Mouse (Mus musculus): ENCODE data around the gene 3110009E18Rik. TPM values are rescaled to one million over a fixed set of nuclear protein-coding genes. Genes with fewer than 3 reads are reported as not detected.

Gene 3110009E18Rik
- total RNA-seq, 2 experiments from 2014 or later = 5.4 to 5.5 TPM

GRCm38 (mm10) chr1:120189206-120189605 lies 68.2 kb downstream of the 3110009E18Rik start:
- no peak for DNase-seq
- intact Hi-C loops (cut with DNase I) = no loop called here

GRCm38 (mm10) chr1:120190300-120190699 lies 69.3 kb downstream of the 3110009E18Rik start:
- intact Hi-C loops (cut with DNase I) = loop anchor here (10.0 kb wide), 1 partner anchor 275 kb away; no protein-coding TSS in a partner anchor
- DNase-seq = no peak

- intact Hi-C loops (cut with DNase I) = loop anchor here (10.0 kb wide), 1 partner anchor 274 kb away; no protein-coding TSS in a partner anchor
These were observed 70.0 kb downstream of the 3110009E18Rik start for GRCm38 (mm10) chr1:120190946-120191345.

GRCm38 (mm10) chr1:120192321-120192720 lies 71.3 kb downstream of the 3110009E18Rik start:
- DNase-seq = no peak
- intact Hi-C loops (cut with DNase I) = loop anchor here (10.0 kb wide), 1 partner anchor 272 kb away; no protein-coding TSS in a partner anchor

More at GRCm38 (mm10) chr1:120190946-120191345, 70.0 kb downstream of the 3110009E18Rik start:
- DNase-seq = no peak

DNA sequence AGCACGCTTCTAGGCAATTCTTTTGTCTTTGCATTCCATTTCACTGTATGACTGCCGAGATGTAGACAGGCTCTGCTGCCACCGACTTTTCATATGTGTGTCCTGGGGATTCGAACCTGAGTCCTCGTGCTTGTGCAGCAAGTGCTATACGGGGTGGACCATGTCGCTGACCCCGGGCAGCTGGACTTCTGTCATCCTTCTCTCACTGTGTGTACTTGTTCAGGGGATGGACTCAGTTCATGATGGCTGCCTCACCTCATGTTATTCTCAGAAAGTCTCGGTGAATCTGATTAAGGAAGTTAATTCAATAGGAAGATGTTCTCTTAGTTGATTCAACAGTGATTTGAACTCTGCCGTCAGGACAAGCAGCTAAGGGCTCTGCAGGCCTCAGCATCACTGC lies 72.6 kb downstream of the 3110009E18Rik start:
- intact Hi-C loops (cut with DNase I) = loop anchor here (10.0 kb wide), 1 partner anchor 271 kb away; no protein-coding TSS in a partner anchor

DNA sequence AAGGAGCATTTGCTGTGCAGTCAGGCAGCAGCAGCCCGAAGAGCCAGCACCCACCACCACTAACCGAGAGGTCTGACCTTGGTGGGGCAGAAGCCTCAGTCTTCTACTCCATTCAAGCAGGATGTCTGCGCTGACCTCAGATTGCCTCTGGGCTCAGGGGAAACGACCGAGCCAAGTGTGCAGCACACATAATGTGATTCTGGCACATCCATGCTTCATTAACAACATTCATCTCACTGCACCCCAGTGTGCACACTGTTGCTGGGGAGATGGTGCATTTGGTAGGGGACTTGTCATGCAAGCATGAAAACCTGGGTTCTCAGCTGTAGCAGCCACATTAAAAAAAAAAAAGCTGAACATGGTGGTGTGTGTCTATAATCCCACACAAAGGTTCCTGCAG lies 75.0 kb downstream of the 3110009E18Rik start:
- DNase-seq = no peak
- intact Hi-C loops (cut with DNase I) = loop anchor here (5.0 to 10.0 kb wide), 3 partner anchors 91 to 269 kb away; no protein-coding TSS in a partner anchor

More for the DNA sequence above, 72.6 kb downstream of the 3110009E18Rik start:
- no peak for DNase-seq

DNA sequence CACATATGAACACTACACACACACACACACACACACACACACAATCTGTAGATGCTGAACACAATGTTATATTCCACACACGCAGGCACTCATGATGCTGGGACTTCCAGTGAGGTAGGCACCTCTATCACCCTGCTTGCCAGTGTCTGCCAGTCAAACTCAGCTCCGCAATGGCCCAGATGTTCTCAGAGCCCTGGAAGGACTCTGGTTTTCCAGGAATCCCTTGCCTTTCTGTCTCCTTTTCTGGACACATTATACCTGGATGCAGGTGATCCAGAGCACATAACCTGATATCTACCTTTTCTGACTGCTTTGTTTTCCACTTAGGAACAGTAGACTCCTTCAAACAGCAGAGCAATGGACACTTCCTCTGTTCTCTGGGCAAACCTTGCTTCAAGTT lies 75.7 kb downstream of the 3110009E18Rik start:
- no peak for DNase-seq
- intact Hi-C loops (cut with DNase I) = loop anchor here (1.0 to 10.0 kb wide), 4 partner anchors 91 to 354 kb away; no protein-coding TSS in a partner anchor

- DNase-seq = peak; percentile 76 to 84
These were observed 76.2 kb downstream of the 3110009E18Rik start for GRCm38 (mm10) chr1:120197189-120197588.

DNA sequence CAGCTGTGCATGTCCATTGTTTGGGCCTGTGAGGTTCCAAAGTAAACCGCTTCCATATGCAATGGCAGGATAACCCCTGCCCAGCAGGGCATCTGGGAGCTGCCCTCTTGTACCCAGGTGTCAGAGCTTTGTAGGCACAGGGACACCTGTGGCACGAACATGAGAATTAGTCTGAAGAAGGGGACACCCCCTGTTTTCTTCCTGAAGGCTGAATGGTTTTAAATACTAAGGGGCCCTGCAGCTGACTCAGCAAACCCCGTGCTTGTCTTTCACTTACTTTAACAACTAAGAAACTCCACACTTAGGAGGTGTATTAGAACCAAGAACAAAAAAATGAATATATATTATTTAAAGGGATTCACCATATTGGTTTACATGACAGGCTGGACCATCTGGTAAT lies 77.2 kb downstream of the 3110009E18Rik start:
- intact Hi-C loops (cut with DNase I) = loop anchor here (5.0 to 10.0 kb wide), 3 partner anchors 89 to 267 kb away; no protein-coding TSS in a partner anchor
- no peak for DNase-seq

More at GRCm38 (mm10) chr1:120197189-120197588, 76.2 kb downstream of the 3110009E18Rik start:
- intact Hi-C loops (cut with DNase I) = loop anchor here (1.0 to 10.0 kb wide), 4 partner anchors 90 to 353 kb away; no protein-coding TSS in a partner anchor

DNA sequence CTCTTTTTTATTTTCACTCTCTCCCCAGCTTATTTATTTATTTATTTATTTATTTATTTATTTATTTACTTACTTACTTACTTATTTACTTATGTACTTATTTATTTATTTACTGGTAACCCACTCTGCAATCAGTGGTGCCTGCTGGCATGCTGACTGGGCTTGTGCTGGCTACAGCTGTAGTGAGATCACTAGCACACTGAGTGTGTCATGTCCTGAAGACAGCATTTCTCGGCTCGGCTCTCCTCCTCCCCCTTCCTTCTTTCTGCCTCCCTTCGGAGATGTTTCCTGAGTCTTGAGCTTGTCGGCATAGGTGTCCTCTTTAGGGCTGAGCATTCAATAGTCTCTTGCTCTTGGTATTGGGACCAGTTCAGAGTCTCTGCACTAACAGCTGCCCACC lies 78.0 kb downstream of the 3110009E18Rik start:
- intact Hi-C loops (cut with DNase I) = loop anchor here (5.0 to 10.0 kb wide), 3 partner anchors 88 to 266 kb away; no protein-coding TSS in a partner anchor

DNA sequence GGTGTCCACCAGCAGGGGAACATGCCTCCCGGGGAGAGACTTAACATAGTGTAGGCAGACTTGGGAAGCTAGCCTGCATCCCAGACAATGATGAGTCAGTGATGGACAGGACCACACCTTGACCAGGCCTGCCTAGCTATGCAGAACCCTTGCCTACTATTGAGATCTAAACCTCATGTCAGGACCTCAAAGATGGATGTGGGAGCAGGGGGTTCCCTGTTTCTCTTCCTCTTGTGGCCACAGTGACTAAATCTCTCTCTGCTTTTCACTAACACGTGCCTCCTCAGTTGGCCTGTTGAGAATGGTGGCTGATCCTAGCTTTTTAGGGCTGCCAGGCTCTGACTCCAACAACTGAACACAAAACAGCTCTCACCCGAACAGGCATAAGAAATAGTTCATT lies 81.6 kb downstream of the 3110009E18Rik start:
- DNase-seq = no peak
- intact Hi-C loops (cut with DNase I) = no loop called here

More for the DNA sequence above, 78.0 kb downstream of the 3110009E18Rik start:
- no peak for DNase-seq

- DNase-seq = no peak
- intact Hi-C loops (cut with DNase I) = no loop called here
These were observed 82.8 kb downstream of the 3110009E18Rik start for GRCm38 (mm10) chr1:120203836-120204235.

- intact Hi-C loops (cut with DNase I) = no loop called here
- no peak for DNase-seq
These were observed 83.8 kb downstream of the 3110009E18Rik start for GRCm38 (mm10) chr1:120204834-120205233.

GRCm38 (mm10) chr1:120207568-120207967 lies 86.6 kb downstream of the 3110009E18Rik start:
- intact Hi-C loops (cut with DNase I) = no loop called here
- DNase-seq = no peak

GRCm38 (mm10) chr1:120208502-120209230 lies 87.7 kb downstream of the 3110009E18Rik start:
- no peak for DNase-seq
- intact Hi-C loops (cut with DNase I) = no loop called here

DNA sequence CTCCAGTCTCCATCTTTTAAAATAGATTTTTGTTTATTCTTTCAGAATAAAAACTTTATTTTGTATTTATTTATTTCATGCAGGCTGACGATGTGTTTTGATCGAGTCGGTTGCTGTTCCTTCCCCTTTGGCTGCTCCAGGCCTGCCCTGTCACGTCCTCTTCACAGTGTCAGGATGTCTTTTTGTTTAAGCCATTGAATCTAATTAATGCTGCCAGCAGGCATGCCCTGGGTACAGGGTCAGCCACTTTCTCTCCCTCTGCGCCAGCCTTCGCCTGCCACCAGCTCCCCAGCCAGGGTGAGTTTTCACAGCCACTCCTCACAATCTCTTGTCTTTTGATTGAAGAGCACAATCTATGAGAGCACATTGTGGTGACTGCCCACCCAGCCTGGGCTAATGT lies 99.9 kb downstream of the 3110009E18Rik start:
- intact Hi-C loops (cut with DNase I) = no loop called here
- DNase-seq = no peak

GRCm38 (mm10) chr1:120221285-120221684 lies 100.3 kb downstream of the 3110009E18Rik start:
- intact Hi-C loops (cut with DNase I) = no loop called here
- peak in 1 of 2 experiments; percentile 20 for DNase-seq

GRCm38 (mm10) chr1:120223613-120224012 lies 102.6 kb downstream of the 3110009E18Rik start:
- intact Hi-C loops (cut with DNase I) = no loop called here
- DNase-seq = no peak

GRCm38 (mm10) chr1:120229723-120230471 lies 108.9 kb downstream of the 3110009E18Rik start:
- peak; percentile 35 to 56 for DNase-seq
- intact Hi-C loops (cut with DNase I) = no loop called here

- DNase-seq = peak in 1 of 2 experiments; percentile 39
- intact Hi-C loops (cut with DNase I) = no loop called here
These were observed 110.3 kb downstream of the 3110009E18Rik start for GRCm38 (mm10) chr1:120231334-120231733.

DNA sequence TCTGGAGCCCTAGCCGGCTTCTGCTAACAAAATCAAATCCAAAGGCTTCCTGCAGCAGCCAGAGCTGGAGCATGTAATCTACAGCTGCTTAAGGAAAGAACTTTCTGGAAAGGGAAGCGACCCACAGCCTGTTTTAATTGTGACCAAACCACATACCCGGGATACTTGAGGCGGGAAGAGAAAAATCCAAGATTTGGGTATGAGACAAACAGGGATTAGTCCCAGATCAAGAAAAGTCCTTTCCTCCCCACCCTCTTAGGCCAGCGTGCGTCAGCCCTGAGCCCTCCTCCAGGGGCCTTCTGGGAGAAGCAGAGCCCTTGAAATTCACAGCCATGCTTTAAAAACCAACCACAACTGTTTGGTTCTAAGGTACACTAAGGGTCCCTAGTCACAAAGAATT lies 111.2 kb downstream of the 3110009E18Rik start:
- no peak for DNase-seq
- intact Hi-C loops (cut with DNase I) = no loop called here
